Mouse (Mus musculus): ENCODE results near the gene Ttyh1.
A peak's percentile ranks its signal among the peaks of the same experiment; 100 is the strongest.

Gene Ttyh1

GRCm38 (mm10) chr7:4119344-4119902 is at the start of gene Ttyh1:
TSS of gene Ttyh1 (plus strand) at chr7:4119408.
- DNase-seq = peak in 1 of 2 experiments; percentile 23

GRCm38 (mm10) chr7:4071066-4071465 is 48.1 kb upstream of the Ttyh1 start:
- DNase-seq = no peak

GRCm38 (mm10) chr7:4073144-4073543 is 46.1 kb upstream of the Ttyh1 start:
- DNase-seq = no peak

- DNase-seq = no peak
Observed at GRCm38 (mm10) chr7:4079511-4079910, 39.7 kb upstream of the Ttyh1 start.

GRCm38 (mm10) chr7:4080552-4080951 is 38.7 kb upstream of the Ttyh1 start:
- no peak for DNase-seq

GRCm38 (mm10) chr7:4081706-4082105 is 37.5 kb upstream of the Ttyh1 start:
- no peak for DNase-seq

GRCm38 (mm10) chr7:4082804-4083203 is 36.4 kb upstream of the Ttyh1 start:
- DNase-seq = peak in 1 of 2 experiments; percentile 23

GRCm38 (mm10) chr7:4084161-4084560 is 35.0 kb upstream of the Ttyh1 start:
- DNase-seq = no peak

GRCm38 (mm10) chr7:4085562-4085961 is 33.6 kb upstream of the Ttyh1 start:
- no peak for DNase-seq

- DNase-seq = no peak
Observed at GRCm38 (mm10) chr7:4087238-4087895, 31.8 kb upstream of the Ttyh1 start.

GRCm38 (mm10) chr7:4087896-4088480 is 31.2 kb upstream of the Ttyh1 start:
- DNase-seq = no peak

GRCm38 (mm10) chr7:4088679-4089078 is 30.5 kb upstream of the Ttyh1 start:
- no peak for DNase-seq

- DNase-seq = no peak
Observed at GRCm38 (mm10) chr7:4091170-4091569, 28.0 kb upstream of the Ttyh1 start.

GRCm38 (mm10) chr7:4098301-4098700 is 20.9 kb upstream of the Ttyh1 start:
- DNase-seq = no peak

GRCm38 (mm10) chr7:4098832-4099231 is 20.4 kb upstream of the Ttyh1 start:
- DNase-seq = no peak

GRCm38 (mm10) chr7:4101144-4101543 is 18.1 kb upstream of the Ttyh1 start:
- no peak for DNase-seq

GRCm38 (mm10) chr7:4103411-4103810 is 15.8 kb upstream of the Ttyh1 start:
- DNase-seq = no peak

- no peak for DNase-seq
Observed at GRCm38 (mm10) chr7:4111766-4112165, 7.4 kb upstream of the Ttyh1 start.

GRCm38 (mm10) chr7:4117050-4117814 is 2.0 kb upstream of the Ttyh1 start:
- no peak for DNase-seq

- DNase-seq = peak in 1 of 2 experiments; percentile 14
Observed at GRCm38 (mm10) chr7:4119976-4120921, 1.0 kb downstream of the Ttyh1 start.

- peak in 1 of 2 experiments; percentile 19 for DNase-seq
Observed at GRCm38 (mm10) chr7:4122076-4122768, 3.0 kb downstream of the Ttyh1 start.

- DNase-seq = no peak
Observed at GRCm38 (mm10) chr7:4122783-4123182, 3.6 kb downstream of the Ttyh1 start.
